Mouse (Mus musculus) c-Kit-negative CD71-positive TER-119-positive erythroid progenitor cells, embryonic 14.5 days (primary cell): ENCODE measurements around the gene Cmtm8.
A peak's percentile ranks its signal among the peaks of the same experiment; 100 is the strongest.

ENCODE experiments used
- DNase-seq: peaks from one replicate; pipeline ENCODE4 v3.0.0-alpha.2; 2013; ENCODE audit warnings: low read depth, low spot score

Cmtm8 gene

DNA sequence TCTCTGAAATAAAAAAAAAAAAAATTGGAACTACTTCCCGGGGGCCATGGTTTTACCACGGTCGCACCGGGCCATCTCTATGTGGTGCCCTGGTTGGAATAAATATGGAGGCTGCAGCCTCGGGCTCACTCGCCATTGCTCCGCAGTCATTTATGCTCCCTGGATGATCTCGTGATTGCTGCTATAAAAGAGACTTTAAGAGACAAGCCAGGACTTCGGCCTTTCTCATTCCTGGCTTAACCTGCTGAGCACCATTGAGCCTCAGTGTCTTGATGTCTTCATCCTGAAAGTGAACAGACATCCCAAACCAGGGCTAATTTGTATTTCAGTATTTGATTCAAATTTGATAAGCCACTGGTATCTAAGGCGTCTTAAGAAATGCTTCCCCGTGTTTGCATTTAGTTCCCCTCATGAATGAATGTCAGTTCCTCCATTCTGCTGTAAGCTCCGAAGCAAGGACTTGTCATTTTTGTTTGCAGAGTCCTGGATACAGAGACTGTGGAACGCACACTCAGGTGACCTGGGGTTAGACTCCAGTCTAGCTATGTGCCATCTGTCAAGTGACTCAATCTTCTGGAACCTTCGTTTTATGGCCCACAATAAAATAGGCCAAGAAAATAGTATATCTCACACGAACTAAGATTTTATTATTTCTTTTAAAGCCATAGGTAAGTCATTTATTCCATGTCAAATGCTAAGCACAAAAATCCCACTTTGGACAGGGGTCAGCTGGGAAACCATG lies 22.2 kb downstream of the Cmtm8 start:
- no peak for DNase-seq

DNA sequence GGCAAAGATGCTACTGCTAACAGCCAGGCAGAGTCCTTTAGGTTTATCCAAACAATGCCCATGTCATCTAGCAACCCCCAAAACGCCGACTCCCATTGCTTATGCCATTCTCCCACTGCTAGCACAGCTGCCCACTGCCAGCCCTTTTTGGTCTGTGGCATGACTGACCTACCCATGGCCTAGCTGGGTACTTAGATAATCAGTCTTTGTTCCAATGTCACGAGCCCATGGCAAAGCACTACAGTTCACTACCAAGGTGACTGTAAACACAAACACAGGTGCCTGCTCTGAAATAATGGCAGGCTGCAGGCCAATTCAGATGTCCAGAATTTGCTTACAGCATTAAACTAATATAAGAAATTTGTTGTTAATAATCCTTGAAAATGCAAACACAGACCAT lies 25.0 kb downstream of the Cmtm8 start:
- DNase-seq: no peak

DNA sequence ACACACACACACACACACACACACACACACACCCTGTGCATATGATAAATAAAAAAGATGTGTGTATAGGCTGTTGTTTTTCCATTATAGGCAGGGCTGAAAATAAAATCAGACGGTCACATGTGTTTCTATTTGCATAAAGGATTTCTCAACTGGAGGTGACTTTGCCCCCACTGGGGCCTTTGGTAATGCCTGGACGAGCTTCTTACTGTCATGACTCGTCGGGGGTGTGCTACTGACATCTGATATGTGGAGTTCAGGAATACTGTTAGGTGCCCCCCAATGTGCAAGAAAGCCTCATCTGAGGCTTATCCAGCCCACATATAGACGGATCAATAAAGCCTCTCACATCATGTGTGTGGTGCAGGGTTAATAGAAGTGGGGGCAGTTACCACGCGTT lies 26.9 kb downstream of the Cmtm8 start:
- DNase-seq: no peak

DNA sequence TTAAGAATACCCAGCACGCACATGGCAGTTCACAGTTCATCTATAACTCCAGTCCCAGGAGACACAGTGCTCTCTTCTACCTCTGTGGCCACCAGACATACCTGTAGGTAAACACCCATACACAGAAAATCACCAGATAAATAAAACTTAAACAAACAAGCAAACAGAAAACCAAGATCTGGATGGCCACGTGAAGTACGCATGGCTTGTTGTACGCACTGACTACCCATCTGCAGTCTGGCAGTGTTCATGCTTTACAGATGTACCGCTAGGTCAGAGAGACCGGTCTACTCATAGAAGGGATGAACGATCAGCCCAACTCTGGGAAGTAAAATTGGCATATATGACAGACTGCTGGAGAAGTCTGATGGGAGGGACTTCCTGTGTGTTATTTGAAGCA lies 27.8 kb downstream of the Cmtm8 start:
- no peak for DNase-seq

DNA sequence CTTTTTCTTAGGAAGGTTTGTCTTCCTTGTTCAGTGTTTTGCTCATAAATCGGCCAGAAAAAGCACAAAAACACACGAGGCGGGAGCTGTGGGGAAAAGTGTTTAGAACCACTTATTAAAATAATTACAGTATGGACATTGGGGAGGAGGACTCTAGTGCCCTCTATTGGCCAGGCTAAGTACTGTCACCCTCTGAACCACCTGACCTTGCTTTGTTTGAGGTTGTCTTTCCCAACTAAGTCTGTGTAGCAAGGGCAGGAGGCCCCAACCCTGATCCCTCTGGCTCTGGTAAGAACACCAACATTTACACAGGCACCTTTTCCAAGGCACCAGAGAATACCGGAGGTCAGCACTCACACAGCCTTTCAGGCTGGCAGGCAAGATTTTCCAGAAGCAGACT lies 28.6 kb downstream of the Cmtm8 start:
- peak; percentile 8 for DNase-seq

DNA sequence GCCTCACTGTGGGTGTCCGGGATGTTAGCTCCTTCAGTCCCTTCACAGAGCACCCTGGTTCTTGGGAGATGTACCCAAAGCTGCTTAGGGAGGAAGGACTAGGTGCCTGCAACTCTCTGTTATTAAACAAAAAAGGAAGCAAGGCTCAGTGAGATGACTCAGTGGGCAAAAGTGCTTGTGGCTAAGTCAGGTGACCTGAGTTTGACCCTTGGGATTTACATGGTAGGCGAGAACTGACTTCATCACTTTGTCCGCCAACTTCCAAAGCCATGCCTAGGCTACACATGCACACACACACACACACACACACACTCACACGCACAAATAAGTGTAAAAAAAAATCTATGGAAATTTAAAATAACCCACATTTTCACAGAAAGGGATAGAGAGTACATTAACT lies 32.0 kb downstream of the Cmtm8 start:
- DNase-seq: no peak

DNA sequence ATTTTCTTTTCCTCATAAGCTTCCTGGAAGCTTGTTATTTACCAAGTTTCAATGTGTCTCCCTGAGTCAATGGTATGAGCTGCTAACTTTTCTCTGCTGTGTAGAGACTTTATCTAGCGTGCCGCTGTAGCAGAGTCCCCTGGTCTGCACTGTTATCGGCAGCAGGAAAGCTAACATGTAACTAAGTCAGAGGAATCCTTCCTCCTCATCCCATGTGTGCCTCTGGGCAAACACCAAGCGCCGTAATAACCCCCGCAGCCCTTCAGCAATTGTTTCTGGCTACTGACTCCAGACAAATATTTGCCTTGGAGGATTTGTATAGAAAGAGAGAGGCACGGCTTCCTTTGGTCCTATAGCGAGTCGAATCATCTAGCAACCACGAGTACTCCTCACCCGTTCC lies 33.1 kb downstream of the Cmtm8 start:
- no peak for DNase-seq

DNA sequence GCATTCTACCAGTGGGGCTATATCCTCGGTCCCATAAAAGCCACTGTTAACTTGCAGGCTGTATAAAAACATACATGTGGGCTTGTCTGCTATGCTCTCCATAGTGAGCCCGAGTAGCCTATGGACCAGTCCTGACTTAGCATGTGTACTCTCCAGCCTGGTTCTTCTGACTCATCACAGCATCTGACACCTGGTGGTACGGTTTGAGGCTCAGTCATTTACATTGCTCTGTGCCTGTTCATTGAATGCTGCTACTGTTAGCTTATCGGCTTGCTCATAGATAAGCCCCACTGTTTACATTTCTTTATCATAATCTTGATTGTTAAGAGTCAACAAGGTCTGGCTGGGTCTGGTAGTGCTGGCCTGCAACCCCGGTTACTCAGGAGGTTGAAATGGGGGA lies 35.3 kb downstream of the Cmtm8 start:
- no peak for DNase-seq

DNA sequence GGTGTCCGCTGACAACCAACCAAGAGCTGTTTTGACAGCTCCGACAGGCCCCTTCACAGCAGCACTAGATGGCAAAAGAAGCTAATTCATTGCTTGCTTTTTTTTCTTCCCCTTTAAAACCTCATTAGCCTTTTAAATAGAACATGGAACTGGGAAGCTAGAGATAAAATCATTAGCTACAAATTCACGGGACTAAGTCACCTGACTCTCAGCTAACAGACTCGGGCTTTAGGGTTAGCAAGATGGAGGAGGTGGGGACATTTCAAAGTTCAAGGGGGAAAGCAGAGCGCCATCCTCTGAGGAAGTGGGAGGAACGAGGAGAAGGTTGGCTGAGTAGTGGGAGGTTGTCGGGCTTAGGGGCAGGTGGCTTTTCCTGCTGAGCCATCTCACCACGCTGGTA lies 36.7 kb downstream of the Cmtm8 start:
- no peak for DNase-seq

DNA sequence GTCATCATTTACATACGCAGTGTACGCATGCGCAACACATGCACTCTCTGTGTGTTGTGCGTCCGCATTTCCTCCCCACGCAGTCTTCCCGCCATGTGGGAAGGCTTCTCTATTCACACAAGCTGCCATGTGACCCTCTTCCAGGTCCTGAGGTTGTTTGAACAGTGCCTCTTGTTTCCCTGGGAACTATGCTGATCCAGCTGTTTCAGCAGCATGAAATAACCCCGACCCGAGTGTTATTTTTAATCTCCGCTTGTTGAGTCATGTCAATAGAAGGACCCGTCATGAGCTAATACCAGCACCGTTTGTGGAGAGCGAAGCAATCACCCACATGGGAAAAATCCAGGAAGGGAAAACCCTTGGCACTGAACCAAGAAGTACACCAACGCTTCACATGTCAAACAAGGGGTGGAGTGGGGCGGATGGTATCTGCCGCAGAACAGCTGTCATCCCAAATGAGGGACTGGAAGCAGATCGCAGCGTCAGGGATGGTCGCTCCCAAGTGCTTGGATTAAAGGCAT lies 38.7 kb downstream of the Cmtm8 start:
- DNase-seq: no peak

DNA sequence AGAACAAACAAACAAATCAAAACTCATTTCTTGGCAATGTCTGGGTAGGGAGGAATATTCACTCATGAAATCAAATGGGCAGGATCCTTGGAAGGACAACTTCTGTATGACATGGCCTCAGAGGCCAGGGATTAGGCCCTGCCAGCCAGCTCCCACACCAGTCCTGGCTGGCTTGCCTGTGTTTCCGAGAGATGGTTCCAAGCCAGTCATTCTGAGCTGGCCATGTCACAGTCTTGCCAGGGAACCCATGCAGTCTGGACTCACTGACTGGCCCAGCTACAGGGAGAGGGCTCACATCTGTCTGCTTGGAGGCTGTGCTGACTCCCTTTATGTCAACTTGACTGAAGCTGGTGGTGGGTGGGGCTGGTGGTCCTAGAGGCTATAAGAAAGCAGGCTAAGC lies 41.8 kb downstream of the Cmtm8 start:
- no peak for DNase-seq

DNA sequence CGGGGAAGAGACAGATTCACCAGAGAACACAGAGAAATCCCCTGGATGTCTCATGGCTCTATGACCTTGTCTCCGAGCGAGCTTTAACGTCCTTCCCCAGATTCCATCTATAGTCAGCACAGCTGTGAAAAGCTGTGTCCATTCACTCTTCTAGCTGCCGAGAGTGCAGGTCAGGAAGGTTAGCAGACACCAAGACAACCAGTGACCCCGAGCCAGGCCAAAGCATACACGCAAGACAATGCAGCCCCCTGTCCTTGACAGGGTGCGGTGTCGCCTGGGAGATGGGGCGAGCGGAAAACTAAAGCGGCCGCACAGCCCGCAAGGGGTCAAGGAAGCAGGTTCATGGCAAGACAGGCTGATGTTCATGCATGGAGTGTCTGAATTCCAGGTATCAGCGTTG lies 42.7 kb downstream of the Cmtm8 start:
- no peak for DNase-seq

DNA sequence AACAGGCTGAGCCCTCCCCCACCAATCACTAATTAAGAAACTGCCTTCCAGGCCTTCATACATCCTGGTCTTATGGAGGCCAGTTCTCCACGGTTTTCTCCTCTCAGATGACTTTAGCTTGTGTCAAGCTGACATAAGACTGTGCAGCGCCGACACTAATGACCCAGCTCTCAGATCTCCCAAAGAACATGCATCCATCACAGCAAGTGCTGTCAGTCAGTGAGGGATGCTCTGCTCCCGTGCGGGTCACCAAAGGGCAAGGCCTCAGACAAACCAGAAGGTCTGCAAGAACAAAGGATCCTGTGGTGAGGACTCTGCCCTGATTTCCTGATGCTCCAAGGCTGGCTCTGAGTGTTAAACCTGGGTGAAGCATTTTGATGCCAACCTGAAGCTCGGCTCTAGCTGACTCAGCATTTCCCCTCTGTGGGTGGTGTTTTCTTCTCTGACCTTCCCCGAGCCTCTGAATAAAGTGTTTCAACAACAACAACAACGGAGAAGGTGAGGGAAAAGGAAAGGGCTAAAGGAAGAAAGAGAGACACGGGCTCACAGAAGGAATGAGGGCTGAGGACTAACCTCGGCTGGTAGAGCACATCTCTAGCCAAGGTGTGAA lies 44.4 kb downstream of the Cmtm8 start:
- no peak for DNase-seq

DNA sequence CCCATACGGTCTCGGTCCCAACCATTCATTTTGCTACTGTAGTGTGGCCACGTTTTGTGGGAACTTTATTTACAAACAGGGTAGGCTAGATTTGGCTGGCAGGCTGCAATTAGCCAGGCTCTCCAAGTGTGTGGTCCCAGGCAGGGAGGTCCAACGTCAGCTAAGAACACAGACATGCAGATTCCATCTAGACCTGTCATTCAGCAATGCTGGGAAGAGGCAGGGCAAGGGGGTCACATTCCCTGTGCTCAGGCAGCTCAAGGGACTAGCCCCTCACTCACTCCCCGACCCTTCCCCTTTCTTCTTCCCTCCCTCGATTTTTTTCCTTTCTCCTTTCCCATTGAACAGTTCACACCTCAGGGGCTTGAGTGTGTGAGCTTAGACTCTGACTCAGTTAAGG lies 45.1 kb downstream of the Cmtm8 start:
- DNase-seq: no peak

DNA sequence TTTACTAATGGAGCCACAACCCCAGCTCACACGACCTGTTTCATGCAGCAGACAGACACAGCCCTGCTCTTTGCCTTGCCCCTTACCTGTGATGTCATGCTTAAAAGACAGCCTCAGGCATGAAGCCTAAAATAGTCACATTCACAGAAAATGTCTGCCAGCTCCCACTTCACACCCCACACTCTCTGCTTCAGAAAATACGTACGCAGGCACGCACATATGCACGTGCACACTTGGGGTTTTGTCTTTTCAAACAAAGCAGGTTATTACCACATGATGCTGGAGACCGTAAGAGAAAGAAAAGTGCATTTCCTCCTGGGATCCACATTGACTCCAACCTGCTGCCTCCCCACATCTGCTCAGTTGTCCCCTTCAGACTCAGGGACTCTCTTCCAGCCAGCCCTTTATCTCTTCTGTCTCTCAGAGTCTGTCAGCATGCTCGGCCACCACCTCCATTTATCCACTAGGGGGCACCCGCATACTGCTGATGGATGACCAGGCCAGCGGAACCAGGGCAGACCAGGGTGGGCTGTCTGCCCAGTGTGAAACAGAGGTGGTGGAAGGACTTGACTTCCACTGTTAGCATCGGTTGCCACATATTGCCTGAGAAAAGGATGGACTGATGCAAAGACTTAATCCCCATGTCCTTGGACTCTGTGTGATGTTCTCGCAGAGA lies 46.5 kb downstream of the Cmtm8 start:
- DNase-seq: peak; percentile 24

DNA sequence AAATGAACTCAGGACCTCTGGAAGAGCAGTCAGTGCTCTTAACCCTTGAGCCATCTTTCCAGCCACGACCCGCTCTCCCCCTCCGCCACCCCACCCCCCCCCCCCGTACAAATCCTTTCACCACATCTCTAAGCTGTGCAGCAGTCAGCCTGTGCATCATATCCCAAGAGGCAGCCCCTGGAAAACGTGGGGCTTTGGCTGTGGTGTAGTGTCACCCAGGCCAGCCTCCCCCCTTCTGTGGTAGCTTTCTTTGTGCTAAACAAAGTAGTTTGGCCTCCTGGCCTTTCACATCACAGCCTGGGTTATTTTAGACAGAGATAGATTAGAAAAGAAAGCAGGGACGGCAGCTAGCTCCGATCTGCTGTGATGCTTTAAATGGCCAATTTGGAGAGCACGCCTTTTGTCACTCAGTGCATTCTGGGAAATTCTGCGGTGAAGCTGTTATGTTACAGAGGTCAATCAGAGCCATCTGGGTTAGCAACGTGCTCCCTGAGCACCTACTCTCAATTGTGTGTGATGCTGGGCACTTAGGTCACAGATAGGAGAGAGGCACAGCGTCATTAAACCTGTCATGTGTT lies 47.4 kb downstream of the Cmtm8 start:
- DNase-seq: no peak

DNA sequence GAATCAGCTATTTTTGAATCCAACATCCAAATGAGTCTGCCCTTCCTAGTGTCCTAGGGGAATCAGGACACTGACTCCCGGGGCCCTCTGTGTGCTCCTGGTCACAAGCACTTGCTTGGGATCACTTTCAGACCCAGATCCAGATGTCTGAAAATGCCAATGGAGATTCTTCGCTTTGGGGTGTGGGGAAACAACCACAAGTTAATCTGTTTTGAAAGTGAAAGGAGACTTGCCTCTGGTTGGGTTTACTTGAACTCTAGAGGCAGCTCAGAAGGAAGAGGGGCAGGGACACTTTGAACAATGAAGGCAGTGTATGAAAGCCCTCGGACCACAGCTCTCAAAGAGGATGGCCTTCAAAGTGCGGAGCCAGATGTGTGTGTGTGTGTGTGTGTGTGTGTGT lies 49.5 kb downstream of the Cmtm8 start:
- no peak for DNase-seq

DNA sequence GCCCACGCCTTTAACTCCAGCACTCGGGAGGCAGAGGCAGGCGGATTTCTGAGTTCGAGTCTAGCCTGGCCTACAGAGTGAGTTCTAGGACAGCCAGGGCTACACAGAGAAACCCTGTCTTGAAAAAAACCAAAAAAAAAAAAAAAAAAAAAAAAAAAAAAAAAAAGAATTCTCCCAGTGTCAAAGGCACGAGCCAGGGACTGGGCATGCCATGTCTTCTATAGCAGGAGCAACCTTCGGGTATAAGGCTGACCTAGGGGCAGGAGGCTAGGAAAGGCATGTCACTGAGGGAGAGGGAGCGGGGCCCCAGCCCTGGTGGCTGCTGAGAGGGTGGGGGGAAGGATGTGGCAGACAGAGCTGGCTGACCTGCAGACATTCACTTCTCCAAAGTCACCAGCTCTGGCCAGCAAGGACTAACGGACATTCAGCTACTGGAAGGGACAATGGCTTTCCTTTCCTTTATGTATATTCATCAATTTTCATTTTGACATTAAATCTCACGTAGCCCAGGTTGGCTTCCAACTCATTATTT lies 50.1 kb downstream of the Cmtm8 start:
- no peak for DNase-seq

DNA sequence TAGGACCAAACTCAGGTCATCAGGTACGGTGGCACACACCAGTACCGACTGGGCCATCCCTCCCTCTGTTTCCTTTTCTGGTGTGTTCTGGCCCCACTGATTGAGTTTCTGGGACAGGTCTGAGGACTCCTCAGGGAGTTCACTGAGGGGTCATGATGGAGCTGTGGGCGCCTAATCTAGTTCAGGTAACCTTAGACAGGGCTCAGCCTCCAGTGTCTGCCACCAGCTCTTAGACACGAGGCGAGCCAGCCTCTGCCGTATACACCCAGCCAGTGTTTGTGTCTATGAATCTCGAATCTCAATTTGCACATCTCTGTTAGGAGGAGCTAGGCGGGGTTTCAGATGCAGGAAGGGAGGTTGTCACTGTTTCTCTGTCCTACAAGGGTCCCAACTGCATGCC lies 54.0 kb downstream of the Cmtm8 start:
- no peak for DNase-seq

DNA sequence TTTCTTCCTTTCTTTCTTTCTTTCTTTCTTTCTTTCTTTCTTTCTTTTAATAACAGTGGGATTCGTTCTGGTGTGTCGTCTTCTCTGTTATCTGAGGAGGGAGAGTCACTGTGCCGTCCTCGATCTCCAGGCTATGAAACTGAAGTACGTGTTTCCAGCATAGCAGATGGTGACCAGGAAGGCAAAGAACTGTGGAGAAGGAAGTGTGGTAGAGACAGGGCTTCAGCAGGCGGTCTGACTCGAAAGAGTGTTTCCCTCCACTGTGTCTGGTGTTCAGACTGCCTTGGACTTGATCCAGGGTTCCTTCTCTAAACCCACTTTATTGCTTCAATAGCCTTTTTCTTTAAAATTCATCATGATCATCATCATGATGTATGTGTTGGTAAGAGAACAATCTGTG lies 54.4 kb downstream of the Cmtm8 start:
- no peak for DNase-seq

DNA sequence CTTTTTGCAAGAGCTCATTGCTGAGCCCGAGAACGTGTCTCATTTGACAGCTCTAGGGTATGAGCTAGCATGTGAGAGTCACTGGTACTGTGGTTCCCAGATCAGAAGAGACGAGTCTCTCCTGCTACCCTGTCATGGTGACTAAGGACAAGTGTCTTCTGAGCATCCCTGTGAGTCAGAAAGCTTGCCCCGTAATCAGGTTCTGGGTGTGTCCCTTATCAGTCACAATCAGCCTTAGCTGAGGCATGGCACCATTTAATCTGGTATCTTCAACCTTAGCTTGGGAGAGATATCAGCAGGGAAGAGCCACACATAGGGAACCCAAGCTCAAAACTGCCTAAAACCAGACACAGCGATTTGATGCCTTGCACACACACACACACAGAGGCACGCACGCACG lies 55.3 kb downstream of the Cmtm8 start:
- DNase-seq: no peak

DNA sequence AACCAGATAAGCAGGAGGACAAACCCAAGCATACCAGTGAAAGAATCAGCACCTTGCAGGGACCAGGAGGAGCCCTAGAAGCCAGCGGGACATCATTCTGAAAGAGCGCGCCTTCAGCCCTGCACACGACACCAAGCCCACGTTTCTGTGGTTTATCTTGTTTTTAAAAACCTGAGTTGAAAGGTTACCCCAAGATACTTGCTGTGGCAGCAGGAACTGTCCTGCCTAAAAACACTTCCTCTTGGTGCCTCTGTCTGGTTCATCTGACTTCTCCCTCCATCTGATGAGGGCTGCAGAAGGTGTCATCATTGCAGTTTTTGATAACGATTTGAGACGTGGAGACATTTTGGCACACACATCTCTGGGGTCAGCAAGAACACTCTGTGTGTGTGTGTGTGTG lies 56.2 kb downstream of the Cmtm8 start:
- DNase-seq: no peak
